Mouse (Mus musculus): Measurements from ENCODE around the gene Nkiras1. TPM values are rescaled to one million over a fixed set of nuclear protein-coding genes. Genes with fewer than 3 reads are reported as not detected.
A peak's percentile ranks its signal among the peaks of the same experiment; 100 is the strongest.
"Not testable (repeated sequence)": the region's sequence is repeated elsewhere in the genome, so short reads cannot be mapped to it uniquely, and the experiment has no call there.

Nkiras1 gene
- polyA plus RNA-seq, 1 experiment from 2014 or later: 27.7 TPM

- Histone ChIP-seq H3K36me3 (no peaks in the 10 kb centered on the region), H3K4me3 (peak within 1 kb of the TSS; percentile 79), H3K9ac (peak within 1 kb of the TSS; percentile 63), H3K4me1 (no peaks in the 10 kb centered on the region), H3K27me3 (replicated peaks) (no peaks in the 10 kb centered on the region), H3K4me2 (replicated peaks) (peak within 1 kb of the TSS; percentile 73), H3K27ac (peak within 1 kb of the TSS; percentile 39; the same call in 1 of the 2 replicates), H3K9me3 (no peaks in the 10 kb centered on the region)
- peak; percentile 94 for ATAC-seq (ENCODE audit: low FRiP score, low read depth)
- under 1% methylated on average over 64 of the region's 66 CpGs for WGBS
Measured at GRCm38 (mm10) chr14:18238750-18239731, 31.9 kb upstream of the Nkiras1 start, which contains the start of gene Nr1d2. Nr1d2 (minus strand) TSS chr14:18239127.

GRCm38 (mm10) chr14:18240132-18240531 lies 30.8 kb upstream of the Nkiras1 start:
- Histone ChIP-seq H3K4me1 (no peaks in the 10 kb centered on the region), H3K9me3 (no peaks in the 10 kb centered on the region), H3K36me3 (no peaks in the 10 kb centered on the region), H3K4me3 (no peak overlapping the region), H3K4me2 (replicated peaks) (no peak overlapping the region), H3K27me3 (replicated peaks) (no peaks in the 10 kb centered on the region), H3K27ac (no peak overlapping the region), H3K9ac (no peak overlapping the region)
- ATAC-seq (ENCODE audit: low FRiP score, low read depth): no peak
- 71% methylated on average over 7 of the region's 7 CpGs for WGBS

- H3K4me3 ChIP-seq: no peak overlapping the region
- no peak overlapping the region for H3K4me2 ChIP-seq (replicated peaks)
- H3K27me3 ChIP-seq (replicated peaks): no peaks in the 10 kb centered on the region
- H3K36me3 ChIP-seq: no peaks in the 10 kb centered on the region
- WGBS: 92% methylated on average over 4 of the region's 4 CpGs
- no peaks in the 10 kb centered on the region for H3K4me1 ChIP-seq
- H3K9ac ChIP-seq: no peak overlapping the region
- H3K9me3 ChIP-seq: no peaks in the 10 kb centered on the region
- H3K27ac ChIP-seq: no peak overlapping the region
- no peak for ATAC-seq (ENCODE audit: low FRiP score, low read depth)
Measured at GRCm38 (mm10) chr14:18241786-18242185, 29.1 kb upstream of the Nkiras1 start.

GRCm38 (mm10) chr14:18242638-18243130 lies 28.3 kb upstream of the Nkiras1 start:
- no peak overlapping the region for H3K4me2 ChIP-seq (replicated peaks)
- H3K27me3 ChIP-seq (replicated peaks): no peaks in the 10 kb centered on the region
- H3K9ac ChIP-seq: no peak overlapping the region
- H3K4me1 ChIP-seq: no peaks in the 10 kb centered on the region
- H3K4me3 ChIP-seq: no peak overlapping the region
- H3K9me3 ChIP-seq: no peaks in the 10 kb centered on the region
- ATAC-seq (ENCODE audit: low FRiP score, low read depth): no peak
- no peaks in the 10 kb centered on the region for H3K36me3 ChIP-seq
- 89% methylated on average over 21 of the region's 21 CpGs for WGBS
- H3K27ac ChIP-seq: no peak overlapping the region

DNA sequence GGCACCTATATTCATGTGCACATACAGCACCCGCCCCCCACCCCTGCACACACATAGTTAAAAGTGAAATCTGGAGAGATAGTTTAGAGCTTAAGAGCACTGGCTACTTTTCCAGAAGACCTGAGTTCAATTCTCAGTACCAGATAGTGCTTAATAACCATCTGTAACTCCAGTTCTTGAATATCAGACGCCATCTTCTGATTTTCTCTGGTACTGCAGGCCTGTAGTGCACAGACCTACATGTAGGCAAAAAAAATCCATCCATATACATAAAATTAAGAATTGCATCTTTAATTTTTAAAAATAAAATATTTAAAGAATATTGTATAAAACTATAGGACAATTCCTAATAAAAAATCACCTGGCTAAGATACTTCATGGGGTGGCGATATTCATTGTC lies 9.7 kb upstream of the Nkiras1 start:
- no peak for ATAC-seq (ENCODE audit: low FRiP score, low read depth)
- H3K27me3 ChIP-seq (replicated peaks): no peaks in the 10 kb centered on the region

DNA sequence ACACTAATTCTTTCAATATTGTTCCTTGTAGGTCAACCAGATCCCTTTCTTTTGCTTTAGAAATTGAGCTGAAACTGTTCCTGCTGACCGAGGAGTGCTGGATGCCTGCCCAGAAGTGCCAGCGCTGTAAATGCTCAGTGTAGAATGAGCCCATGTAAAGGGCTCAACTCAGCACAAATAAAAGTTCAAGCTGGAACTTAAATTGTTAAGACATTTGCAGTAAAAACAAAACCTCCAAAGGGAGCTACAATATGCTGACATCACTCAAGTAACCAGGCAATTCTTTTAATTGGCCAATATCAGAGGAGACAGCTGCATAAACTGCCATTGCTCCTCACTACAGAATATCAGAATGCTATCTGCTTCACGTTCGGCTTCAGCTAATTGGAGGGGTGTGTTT lies 7.5 kb upstream of the Nkiras1 start:
- WGBS: 70% methylated on average over 4 of the region's 4 CpGs
- Histone ChIP-seq H3K27ac (no peak overlapping the region), H3K27me3 (replicated peaks) (no peaks in the 10 kb centered on the region), H3K4me3 (no peak overlapping the region), H3K4me2 (replicated peaks) (no peak overlapping the region), H3K9ac (no peak overlapping the region), H3K36me3 (peaks cover 26% of the 10 kb centered on the region), H3K4me1 (no peaks in the 10 kb centered on the region), H3K9me3 (no peaks in the 10 kb centered on the region)
- ATAC-seq (ENCODE audit: low FRiP score, low read depth): no peak

More for the DNA sequence above, 9.7 kb upstream of the Nkiras1 start:
- Histone ChIP-seq H3K4me2 (replicated peaks) (no peak overlapping the region), H3K36me3 (peaks cover 9% of the 10 kb centered on the region; the same call in 1 of the 2 replicates), H3K4me1 (no peaks in the 10 kb centered on the region), H3K27ac (no peak overlapping the region), H3K9ac (no peak overlapping the region), H3K9me3 (no peaks in the 10 kb centered on the region), H3K4me3 (no peak overlapping the region)
- WGBS: 84% methylated on average over 3 of the region's 3 CpGs

GRCm38 (mm10) chr14:18269947-18270528 lies 898 bp upstream of the Nkiras1 start:
- peak overlapping the region; percentile 74 for H3K4me2 ChIP-seq (replicated peaks)
- not testable (repeated sequence) for H3K4me1 ChIP-seq; H3K27ac ChIP-seq; H3K27me3 ChIP-seq (replicated peaks); H3K9me3 ChIP-seq
- peak overlapping the region; percentile 75 for H3K4me3 ChIP-seq
- under 1% methylated on average over 24 of the region's 24 CpGs for WGBS
- peaks cover 20% of the 10 kb centered on the region for H3K36me3 ChIP-seq
- peak overlapping the region; percentile 91 for H3K9ac ChIP-seq
- ATAC-seq (ENCODE audit: low FRiP score, low read depth): peak; percentile 14

GRCm38 (mm10) chr14:18271666-18272065 lies 730 bp downstream of the Nkiras1 start:
- H3K9ac ChIP-seq: peak overlapping the region; percentile 67
- H3K9me3 ChIP-seq: no peaks in the 10 kb centered on the region
- H3K27me3 ChIP-seq (replicated peaks): no peaks in the 10 kb centered on the region
- H3K4me3 ChIP-seq: peak overlapping the region; percentile 75
- H3K36me3 ChIP-seq: peaks cover 18% of the 10 kb centered on the region
- no peak overlapping the region for H3K27ac ChIP-seq
- 11% methylated on average over 7 of the region's 7 CpGs for WGBS
- H3K4me1 ChIP-seq: peaks cover 7% of the 10 kb centered on the region
- ATAC-seq (ENCODE audit: low FRiP score, low read depth): 0 out of 2 replicates have a peak, but pooled peaks have one; percentile 5
- H3K4me2 ChIP-seq (replicated peaks): peak overlapping the region; percentile 65

DNA sequence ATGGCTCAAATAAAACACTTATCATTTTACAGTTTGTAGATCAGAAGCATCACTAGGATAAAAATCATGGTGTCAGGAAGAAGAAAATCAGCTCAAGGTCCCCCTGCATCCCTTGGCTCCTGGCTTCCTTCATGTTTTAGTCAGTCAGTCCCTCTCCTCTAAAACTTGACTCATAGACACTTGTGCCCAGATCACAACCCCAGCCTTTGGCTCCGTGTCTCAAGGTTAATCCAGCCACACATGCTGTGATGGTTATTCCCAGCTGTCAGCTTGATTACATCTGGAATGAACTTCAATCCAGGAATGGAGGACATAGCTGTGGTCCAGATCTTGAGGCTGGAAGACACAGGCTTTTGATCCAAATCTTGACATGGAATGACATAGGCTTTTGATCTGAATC lies 3.6 kb downstream of the Nkiras1 start:
- Histone ChIP-seq H3K27ac (no peak overlapping the region), H3K4me1 (peaks cover 7% of the 10 kb centered on the region), H3K27me3 (replicated peaks) (no peaks in the 10 kb centered on the region), H3K4me3 (no peak overlapping the region), H3K9me3 (no peaks in the 10 kb centered on the region), H3K36me3 (peaks cover 25% of the 10 kb centered on the region), H3K9ac (no peak overlapping the region), H3K4me2 (replicated peaks) (no peak overlapping the region)
- WGBS: 84% methylated on average over 1 of the region's 1 CpGs
- ATAC-seq (ENCODE audit: low FRiP score, low read depth): no peak

GRCm38 (mm10) chr14:18280375-18280774 lies 9.4 kb downstream of the Nkiras1 start:
- peaks cover 42% of the 10 kb centered on the region for H3K36me3 ChIP-seq
- H3K9me3 ChIP-seq: no peaks in the 10 kb centered on the region
- H3K4me3 ChIP-seq: no peak overlapping the region
- WGBS: 89% methylated on average over 5 of the region's 5 CpGs
- H3K27ac ChIP-seq: no peak overlapping the region
- no peak overlapping the region for H3K9ac ChIP-seq
- H3K27me3 ChIP-seq (replicated peaks): no peaks in the 10 kb centered on the region
- no peaks in the 10 kb centered on the region for H3K4me1 ChIP-seq
- H3K4me2 ChIP-seq (replicated peaks): no peak overlapping the region
- ATAC-seq (ENCODE audit: low FRiP score, low read depth): no peak

GRCm38 (mm10) chr14:18284581-18284980 lies 13.6 kb downstream of the Nkiras1 start:
- Histone ChIP-seq H3K4me1 (no peaks in the 10 kb centered on the region), H3K4me3 (no peak overlapping the region), H3K27ac (no peak overlapping the region), H3K36me3 (peaks cover 16% of the 10 kb centered on the region), H3K27me3 (replicated peaks) (no peaks in the 10 kb centered on the region), H3K9ac (no peak overlapping the region), H3K4me2 (replicated peaks) (no peak overlapping the region), H3K9me3 (no peaks in the 10 kb centered on the region)
- ATAC-seq (ENCODE audit: low FRiP score, low read depth): no peak
- WGBS: 85% methylated on average over 2 of the region's 2 CpGs

DNA sequence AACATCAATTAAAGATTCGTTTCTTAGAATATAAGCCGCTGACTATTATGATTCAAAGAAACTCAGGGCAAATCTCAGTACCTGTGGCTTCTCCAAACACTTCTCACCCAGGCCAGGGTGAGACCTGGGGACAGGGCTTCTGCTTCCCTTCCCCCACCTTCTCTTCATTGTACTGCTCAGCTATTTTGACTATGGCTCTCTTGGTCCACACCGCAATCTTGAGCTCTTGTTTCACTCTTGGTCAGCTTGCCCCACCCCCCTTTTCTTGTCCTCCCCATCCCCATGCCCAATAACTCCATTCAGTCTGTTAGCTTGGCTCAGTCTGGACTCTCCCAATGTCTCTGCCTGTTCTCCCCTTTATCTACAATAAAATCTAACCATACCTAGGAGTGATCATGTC lies 14.5 kb downstream of the Nkiras1 start:
- ATAC-seq (ENCODE audit: low FRiP score, low read depth): 0 out of 2 replicates have a peak, but pooled peaks have one; percentile 37
- no peak overlapping the region for H3K9ac ChIP-seq
- WGBS: 82% methylated on average over 3 of the region's 3 CpGs

More for the DNA sequence above, 14.5 kb downstream of the Nkiras1 start:
- Histone ChIP-seq H3K27me3 (replicated peaks) (no peaks in the 10 kb centered on the region), H3K36me3 (peaks cover 11% of the 10 kb centered on the region), H3K4me1 (no peaks in the 10 kb centered on the region), H3K9me3 (no peaks in the 10 kb centered on the region), H3K27ac (no peak overlapping the region), H3K4me2 (replicated peaks) (no peak overlapping the region), H3K4me3 (no peak overlapping the region)
